Mouse (Mus musculus): ENCODE results near the gene Ifitm3.

GRCm38 (mm10) chr7:141011238-141011770 is 734 bp upstream of the Ifitm3 start:
- TF ChIP-seq CTCF (IDR thresholded peaks at IDR 0.05; ENCODE audit: insufficient read depth, low read length), result no peak
- TF ChIP-seq POLR2A (IDR thresholded peaks at IDR 0.05; ENCODE audit: borderline replicate concordance, extremely low read depth, low read depth, low read length), result no peak

All from lung, adult 2 months (tissue).